Mouse (Mus musculus): Measurements from ENCODE around the gene Tmem132d. TPM values are rescaled to one million over a fixed set of nuclear protein-coding genes. Genes with fewer than 3 reads are reported as not detected.

Gene Tmem132d
- polyA plus RNA-seq, 1 experiment from 2014 or later, result 0.32 TPM

DNA sequence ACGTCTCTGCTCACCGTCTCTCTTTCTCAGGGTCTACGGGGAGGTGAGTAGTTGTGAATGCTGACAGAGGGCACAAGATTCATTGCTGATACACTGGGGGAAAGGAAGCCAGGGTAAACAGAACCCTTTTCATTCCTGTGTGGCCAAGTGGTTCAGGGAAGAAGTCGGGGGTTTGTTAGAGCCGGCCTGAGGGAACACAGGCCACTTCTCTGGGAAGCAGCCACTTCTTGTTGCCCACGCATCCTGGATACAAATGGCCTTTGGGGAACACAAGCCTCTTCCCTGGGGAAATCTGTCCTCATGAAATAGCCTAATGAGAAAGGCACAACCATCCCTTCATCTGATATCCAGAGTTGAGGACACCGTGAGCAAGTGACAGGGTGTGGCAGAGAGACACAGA, 96.0 kb downstream of the Tmem132d start:
- H3K4me3 ChIP-seq, result no peak overlapping the region
- no peaks in the 10 kb centered on the region for H3K36me3 ChIP-seq
- no peak overlapping the region for H3K9ac ChIP-seq
- H3K4me1 ChIP-seq (replicated peaks), result no peaks in the 10 kb centered on the region
- 63% methylated on average over 7 of the region's 7 CpGs for WGBS
- ATAC-seq (ENCODE audit: insufficient number of reproducible peaks, low FRiP score), result no peak
- H3K9me3 ChIP-seq (replicated peaks), result 0 out of 2 replicates have a peak, but pooled peaks cover 4% of the 10 kb centered on the region
- no peak overlapping the region for H3K27ac ChIP-seq (ENCODE audit: poor library complexity, severe bottlenecking)
- H3K4me2 ChIP-seq, result no peak overlapping the region
- no peaks in the 10 kb centered on the region for H3K27me3 ChIP-seq (replicated peaks)

- H3K4me3 ChIP-seq, result no peak overlapping the region
- no peak overlapping the region for H3K27ac ChIP-seq (ENCODE audit: poor library complexity, severe bottlenecking)
These were observed 100.1 kb downstream of the Tmem132d start for GRCm38 (mm10) chr5:128332766-128333165.

GRCm38 (mm10) chr5:128330351-128330750, 102.5 kb downstream of the Tmem132d start:
- WGBS, result 79% methylated on average over 8 of the region's 8 CpGs
- no peak overlapping the region for H3K27ac ChIP-seq (ENCODE audit: poor library complexity, severe bottlenecking)
- no peaks in the 10 kb centered on the region for H3K27me3 ChIP-seq (replicated peaks)
- no peak for ATAC-seq (ENCODE audit: insufficient number of reproducible peaks, low FRiP score)
- H3K36me3 ChIP-seq, result no peaks in the 10 kb centered on the region
- no peak overlapping the region for H3K4me2 ChIP-seq
- no peak overlapping the region for H3K4me3 ChIP-seq
- no peaks in the 10 kb centered on the region for H3K4me1 ChIP-seq (replicated peaks)
- H3K9me3 ChIP-seq (replicated peaks), result peaks cover 9% of the 10 kb centered on the region; the same call in 1 of the 2 replicates
- H3K9ac ChIP-seq, result no peak overlapping the region

More at GRCm38 (mm10) chr5:128332766-128333165, 100.1 kb downstream of the Tmem132d start:
- Histone ChIP-seq H3K4me1 (replicated peaks) (no peaks in the 10 kb centered on the region), H3K4me2 (no peak overlapping the region), H3K9ac (no peak overlapping the region), H3K27me3 (replicated peaks) (no peaks in the 10 kb centered on the region), H3K9me3 (replicated peaks) (peaks cover 9% of the 10 kb centered on the region; the same call in 1 of the 2 replicates), H3K36me3 (no peaks in the 10 kb centered on the region)
- ATAC-seq (ENCODE audit: insufficient number of reproducible peaks, low FRiP score), result no peak
- 82% methylated on average over 7 of the region's 7 CpGs for WGBS

- peaks cover 8% of the 10 kb centered on the region; the same call in 1 of the 2 replicates for H3K9me3 ChIP-seq (replicated peaks)
- no peaks in the 10 kb centered on the region for H3K4me1 ChIP-seq (replicated peaks)
- 75% methylated on average over 2 of the region's 2 CpGs for whole genome bisulfite sequencing
- H3K36me3 ChIP-seq, result no peaks in the 10 kb centered on the region
- no peaks in the 10 kb centered on the region for H3K27me3 ChIP-seq (replicated peaks)
- ATAC-seq (ENCODE audit: insufficient number of reproducible peaks, low FRiP score), result no peak
- H3K27ac ChIP-seq (ENCODE audit: poor library complexity, severe bottlenecking), result no peak overlapping the region
- no peak overlapping the region for H3K4me2 ChIP-seq
- no peak overlapping the region for H3K9ac ChIP-seq
- H3K4me3 ChIP-seq, result no peak overlapping the region
These were observed 130.5 kb downstream of the Tmem132d start for GRCm38 (mm10) chr5:128302387-128302786.

GRCm38 (mm10) chr5:128291191-128291590, 141.7 kb downstream of the Tmem132d start:
- 0 out of 2 replicates have a peak, but pooled peaks cover 4% of the 10 kb centered on the region for H3K4me1 ChIP-seq (replicated peaks)
- H3K27ac ChIP-seq (ENCODE audit: poor library complexity, severe bottlenecking), result no peak overlapping the region
- H3K27me3 ChIP-seq (replicated peaks), result no peaks in the 10 kb centered on the region
- H3K4me2 ChIP-seq, result no peak overlapping the region
- no peaks in the 10 kb centered on the region for H3K36me3 ChIP-seq
- no peak overlapping the region for H3K4me3 ChIP-seq
- ATAC-seq (ENCODE audit: insufficient number of reproducible peaks, low FRiP score), result no peak
- H3K9me3 ChIP-seq (replicated peaks), result no peaks in the 10 kb centered on the region
- 41% methylated on average over 2 of the region's 2 CpGs for WGBS
- H3K9ac ChIP-seq, result no peak overlapping the region

GRCm38 (mm10) chr5:128273255-128273654, 159.6 kb downstream of the Tmem132d start:
- Histone ChIP-seq H3K4me2 (no peak overlapping the region), H3K4me1 (replicated peaks) (no peaks in the 10 kb centered on the region), H3K9me3 (replicated peaks) (peaks cover 13% of the 10 kb centered on the region; the same call in 1 of the 2 replicates), H3K9ac (no peak overlapping the region), H3K27me3 (replicated peaks) (no peaks in the 10 kb centered on the region), H3K4me3 (no peak overlapping the region), H3K27ac (ENCODE audit: poor library complexity, severe bottlenecking) (no peak overlapping the region), H3K36me3 (no peaks in the 10 kb centered on the region)
- no peak for ATAC-seq (ENCODE audit: insufficient number of reproducible peaks, low FRiP score)
- 70% methylated on average over 6 of the region's 6 CpGs for WGBS

GRCm38 (mm10) chr5:128267366-128267765, 165.5 kb downstream of the Tmem132d start:
- 86% methylated on average over 6 of the region's 6 CpGs for WGBS
- no peak overlapping the region for H3K9ac ChIP-seq
- no peak overlapping the region for H3K4me3 ChIP-seq
- H3K27me3 ChIP-seq (replicated peaks), result no peaks in the 10 kb centered on the region
- no peak overlapping the region for H3K27ac ChIP-seq (ENCODE audit: poor library complexity, severe bottlenecking)
- no peak overlapping the region for H3K4me2 ChIP-seq
- peaks cover 25% of the 10 kb centered on the region for H3K9me3 ChIP-seq (replicated peaks)
- no peaks in the 10 kb centered on the region for H3K36me3 ChIP-seq
- no peaks in the 10 kb centered on the region for H3K4me1 ChIP-seq (replicated peaks)
- no peak for ATAC-seq (ENCODE audit: insufficient number of reproducible peaks, low FRiP score)

GRCm38 (mm10) chr5:128244219-128244618, 188.7 kb downstream of the Tmem132d start:
- Histone ChIP-seq H3K9ac (no peak overlapping the region), H3K9me3 (replicated peaks) (peaks cover 5% of the 10 kb centered on the region), H3K27me3 (replicated peaks) (no peaks in the 10 kb centered on the region), H3K4me1 (replicated peaks) (no peaks in the 10 kb centered on the region), H3K4me3 (no peak overlapping the region), H3K36me3 (no peaks in the 10 kb centered on the region), H3K27ac (ENCODE audit: poor library complexity, severe bottlenecking) (no peak overlapping the region), H3K4me2 (no peak overlapping the region)
- WGBS, result 72% methylated on average over 4 of the region's 4 CpGs
- ATAC-seq (ENCODE audit: insufficient number of reproducible peaks, low FRiP score), result no peak

DNA sequence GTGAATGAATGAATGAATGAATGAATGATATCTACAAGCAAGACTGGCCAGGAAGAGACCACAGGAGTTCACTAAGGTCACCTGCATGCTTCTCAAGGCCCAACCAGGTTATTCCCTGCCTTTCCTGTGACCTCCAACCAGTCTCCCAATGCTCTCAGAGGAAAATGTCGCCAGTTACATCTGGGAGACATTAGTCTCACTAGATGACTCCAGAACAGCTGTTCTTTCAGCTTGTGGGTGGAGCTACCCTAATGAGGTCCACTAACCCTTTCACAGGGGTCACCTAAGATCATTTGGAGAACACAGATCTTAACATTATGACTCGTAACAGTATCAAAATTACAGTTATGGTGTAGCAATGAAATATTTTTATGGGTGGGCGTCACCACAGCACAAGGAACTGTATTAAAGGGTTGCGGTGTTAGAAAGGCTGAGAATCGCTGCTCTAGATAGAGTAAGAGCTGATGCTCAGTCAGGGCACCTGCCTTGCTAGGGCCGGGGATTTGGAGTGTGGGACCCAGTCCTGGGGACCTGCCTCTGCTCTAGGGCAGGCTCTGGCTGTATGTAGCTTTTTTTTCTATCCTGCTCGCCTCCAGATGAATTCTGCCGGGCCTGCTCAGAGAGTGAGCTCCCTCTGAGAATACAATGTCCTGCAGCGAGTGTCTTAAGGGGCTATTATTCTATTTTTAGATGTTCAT, 196.1 kb downstream of the Tmem132d start:
- Histone ChIP-seq H3K4me3 (no peak overlapping the region), H3K9ac (no peak overlapping the region), H3K4me2 (no peak overlapping the region), H3K4me1 (replicated peaks) (no peaks in the 10 kb centered on the region), H3K27ac (ENCODE audit: poor library complexity, severe bottlenecking) (no peak overlapping the region), H3K27me3 (replicated peaks) (no peaks in the 10 kb centered on the region), H3K9me3 (replicated peaks) (peaks cover 5% of the 10 kb centered on the region), H3K36me3 (no peaks in the 10 kb centered on the region)
- ATAC-seq (ENCODE audit: insufficient number of reproducible peaks, low FRiP score), result no peak
- WGBS, result 60% methylated on average over 9 of the region's 9 CpGs

GRCm38 (mm10) chr5:128235611-128236010, 197.3 kb downstream of the Tmem132d start:
- Histone ChIP-seq H3K27me3 (replicated peaks) (no peaks in the 10 kb centered on the region), H3K9ac (no peak overlapping the region), H3K4me3 (no peak overlapping the region), H3K4me1 (replicated peaks) (no peaks in the 10 kb centered on the region), H3K36me3 (no peaks in the 10 kb centered on the region), H3K4me2 (no peak overlapping the region), H3K27ac (ENCODE audit: poor library complexity, severe bottlenecking) (no peak overlapping the region), H3K9me3 (replicated peaks) (peaks cover 8% of the 10 kb centered on the region; the same call in 1 of the 2 replicates)
- WGBS, result 50% methylated on average over 1 of the region's 1 CpGs
- no peak for ATAC-seq (ENCODE audit: insufficient number of reproducible peaks, low FRiP score)

GRCm38 (mm10) chr5:128233101-128233500, 199.8 kb downstream of the Tmem132d start:
- H3K36me3 ChIP-seq, result no peaks in the 10 kb centered on the region
- peaks cover 3% of the 10 kb centered on the region; the same call in 1 of the 2 replicates for H3K9me3 ChIP-seq (replicated peaks)
- no peak overlapping the region for H3K9ac ChIP-seq
- no peak overlapping the region for H3K27ac ChIP-seq (ENCODE audit: poor library complexity, severe bottlenecking)
- H3K4me3 ChIP-seq, result no peak overlapping the region
- no peaks in the 10 kb centered on the region for H3K27me3 ChIP-seq (replicated peaks)
- no peak for ATAC-seq (ENCODE audit: insufficient number of reproducible peaks, low FRiP score)
- no peak overlapping the region for H3K4me2 ChIP-seq
- H3K4me1 ChIP-seq (replicated peaks), result no peaks in the 10 kb centered on the region

DNA sequence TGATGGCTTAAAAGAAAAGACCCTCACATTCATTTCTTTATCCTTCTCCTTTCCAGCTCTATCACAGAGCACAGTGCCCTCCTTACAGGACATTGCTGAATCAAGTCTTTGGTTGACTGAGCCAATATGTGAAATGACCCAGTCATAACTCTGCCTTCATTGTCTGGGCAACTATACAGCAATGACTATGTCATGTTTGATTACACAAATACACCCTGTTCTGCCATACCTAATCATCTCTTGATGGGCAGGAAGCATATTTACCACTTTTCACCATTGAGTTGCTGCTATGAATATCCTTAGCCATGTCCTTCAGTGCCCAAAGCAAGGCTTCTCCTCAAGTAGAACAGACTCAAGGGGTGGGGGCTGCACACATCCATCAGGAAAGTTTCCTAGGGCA, 214.6 kb downstream of the Tmem132d start:
- no peak for ATAC-seq (ENCODE audit: insufficient number of reproducible peaks, low FRiP score)
- H3K27ac ChIP-seq (ENCODE audit: poor library complexity, severe bottlenecking), result no peak overlapping the region
- H3K36me3 ChIP-seq, result no peaks in the 10 kb centered on the region

More for the DNA sequence above, 214.6 kb downstream of the Tmem132d start:
- Histone ChIP-seq H3K27me3 (replicated peaks) (no peaks in the 10 kb centered on the region; the same call in 1 of the 2 replicates), H3K4me3 (no peak overlapping the region), H3K9ac (no peak overlapping the region), H3K9me3 (replicated peaks) (no peaks in the 10 kb centered on the region; the same call in 1 of the 2 replicates), H3K4me1 (replicated peaks) (no peaks in the 10 kb centered on the region), H3K4me2 (no peak overlapping the region)

Measured in heart, embryonic 12.5 days (tissue).